Mouse (Mus musculus) testis, adult 10 weeks (tissue): Measurements from ENCODE around the gene Grm4. TPM values are rescaled to one million over a fixed set of nuclear protein-coding genes. Genes with fewer than 3 reads are reported as not detected.

ENCODE experiments used
- polyA plus RNA-seq: library from polyadenylated mRNA; stranded (reverse); fragments of 350-450 nt; fragmentation: Illumina TruSeq; extraction: RNeasy Lipid Tissue Mini Kit (QIAGEN cat#74804); gene quantifications from one replicate; pipeline ENCODE4 v1.2.3, GENCODE M21; 2014; ENCODE audit warnings: low read depth, low replicate concordance

The Grm4 gene
- polyA plus RNA-seq = not detected

GRCm38 (mm10) chr17:27521303-27521702 is at the start of gene Grm4:
TSS of gene Grm4 (minus strand) at chr17:27521403.

GRCm38 (mm10) chr17:27565163-27565941 is 44.1 kb upstream of the Grm4 start, which contains the start of gene AI413582:
TSS of gene AI413582 (minus strand) at chr17:27565756.

DNA sequence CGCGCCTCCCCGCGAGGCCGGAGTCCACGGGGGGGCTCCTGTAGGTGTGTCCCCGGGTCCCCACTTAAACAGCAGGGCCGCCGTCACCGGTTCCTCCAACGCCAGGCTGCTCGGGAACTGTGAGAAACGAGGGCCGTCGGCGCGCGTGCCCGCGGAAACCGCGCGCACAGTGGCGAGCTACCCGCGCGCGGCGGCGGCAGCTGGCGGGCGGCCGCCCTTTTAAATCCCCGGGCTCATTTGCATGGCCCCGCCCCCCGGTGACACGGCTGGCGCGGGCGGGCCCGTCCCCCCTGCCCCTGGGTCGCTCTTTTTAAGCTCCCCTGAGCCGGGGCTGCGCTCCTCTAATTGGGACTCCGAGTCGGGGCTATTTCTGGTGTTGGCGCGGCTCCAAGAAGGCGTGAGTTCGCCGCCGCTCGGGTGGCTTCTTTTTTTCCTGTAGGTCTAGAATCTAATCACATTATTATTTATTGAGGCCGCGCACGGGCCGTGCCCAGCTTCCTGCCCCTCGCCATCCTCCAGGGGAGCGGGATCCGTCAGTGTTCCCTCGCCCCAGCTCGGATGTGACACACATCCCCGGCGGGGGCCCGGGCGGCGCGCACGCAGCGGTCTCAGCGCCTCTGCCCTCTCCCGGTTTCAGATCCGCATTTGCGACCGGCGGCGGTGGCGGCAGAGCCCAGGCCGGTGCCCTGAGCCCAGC is 35.3 kb upstream of the Grm4 start, which contains the start of gene Hmga1:
Gene Hmga1 (plus strand): TSS at position 183 of the 697 bp plus-strand sequence.

Other genes with a start within 250 kb of the Grm4 start
- 14.2 TPM for gene Hmga1, start 35.1 kb upstream of the Grm4 start, polyA plus RNA-seq
- gene AI413582, start 44.4 kb upstream of the Grm4 start, polyA plus RNA-seq = not detected
- gene Nudt3, start 102.1 kb upstream of the Grm4 start, polyA plus RNA-seq = 26.3 TPM
- gene RPS10-NUDT3, start 113.8 kb upstream of the Grm4 start, polyA plus RNA-seq = not detected
- 24.5 TPM for gene Rps10, start 115.3 kb upstream of the Grm4 start, polyA plus RNA-seq
- 1.9 TPM for gene Pacsin1, start 134.1 kb upstream of the Grm4 start, polyA plus RNA-seq
- gene Spdef, start 207.6 kb upstream of the Grm4 start, polyA plus RNA-seq = not detected